Mouse (Mus musculus) ovary, adult 18-20 months (tissue): ENCODE measurements around the gene Ngp.
A peak's percentile ranks its signal among the peaks of the same experiment; 100 is the strongest.

ENCODE experiments used
- DNase-seq: peaks from one replicate; pipeline ENCODE4 v3.0.0; 2022; ENCODE audit warnings: low spot score, mixed read lengths

The Ngp gene

GRCm38 (mm10) chr9:110436041-110436440, 16.5 kb downstream of the Ngp start:
- no peak for DNase-seq

GRCm38 (mm10) chr9:110440049-110440448, 20.5 kb downstream of the Ngp start:
- DNase-seq, result no peak

DNA sequence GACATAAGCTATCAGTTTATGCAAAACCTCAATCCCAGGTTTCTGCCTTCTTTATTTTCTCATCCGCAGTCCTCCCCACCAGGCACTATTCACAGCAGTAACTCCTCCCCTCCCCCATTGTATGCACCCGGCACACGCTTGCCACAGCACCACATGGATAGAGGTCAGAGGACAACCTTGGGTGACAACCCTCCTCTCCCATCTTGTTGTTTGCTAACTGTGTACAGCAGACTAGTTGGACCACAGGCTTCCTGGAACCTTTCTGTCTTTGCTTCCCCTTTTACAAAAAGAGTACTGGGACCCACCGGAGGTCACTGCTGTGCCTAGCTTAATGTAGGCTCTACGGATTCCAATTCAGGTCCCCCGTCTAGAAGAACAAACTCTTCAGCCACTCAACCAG, 21.0 kb downstream of the Ngp start:
- no peak for DNase-seq

GRCm38 (mm10) chr9:110448356-110448755, 28.8 kb downstream of the Ngp start:
- no peak for DNase-seq

- peak; percentile 11 for DNase-seq
Observed at GRCm38 (mm10) chr9:110448857-110449617, 29.5 kb downstream of the Ngp start.

- no peak for DNase-seq
Observed at GRCm38 (mm10) chr9:110452523-110452922, 33.0 kb downstream of the Ngp start.

DNA sequence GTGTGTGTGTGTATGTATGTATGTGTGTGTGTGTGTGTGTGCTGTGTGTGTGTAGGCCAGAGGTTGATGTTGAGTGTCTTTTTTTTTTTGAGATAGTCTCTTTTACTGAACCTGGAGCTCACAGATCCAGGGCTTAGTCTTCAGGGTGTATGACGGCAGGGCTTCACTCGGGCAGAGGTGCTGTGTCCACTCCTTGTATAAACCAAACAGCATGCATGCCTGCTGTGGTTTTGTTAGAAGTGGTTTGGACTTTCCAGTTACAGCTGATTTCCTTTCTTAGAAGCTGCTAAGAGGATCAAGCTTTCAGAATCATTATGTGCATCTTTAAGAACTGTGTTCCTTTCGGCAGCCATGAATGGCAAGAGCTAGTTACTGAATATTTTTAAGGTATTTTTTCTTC, 38.4 kb downstream of the Ngp start:
- no peak for DNase-seq

DNA sequence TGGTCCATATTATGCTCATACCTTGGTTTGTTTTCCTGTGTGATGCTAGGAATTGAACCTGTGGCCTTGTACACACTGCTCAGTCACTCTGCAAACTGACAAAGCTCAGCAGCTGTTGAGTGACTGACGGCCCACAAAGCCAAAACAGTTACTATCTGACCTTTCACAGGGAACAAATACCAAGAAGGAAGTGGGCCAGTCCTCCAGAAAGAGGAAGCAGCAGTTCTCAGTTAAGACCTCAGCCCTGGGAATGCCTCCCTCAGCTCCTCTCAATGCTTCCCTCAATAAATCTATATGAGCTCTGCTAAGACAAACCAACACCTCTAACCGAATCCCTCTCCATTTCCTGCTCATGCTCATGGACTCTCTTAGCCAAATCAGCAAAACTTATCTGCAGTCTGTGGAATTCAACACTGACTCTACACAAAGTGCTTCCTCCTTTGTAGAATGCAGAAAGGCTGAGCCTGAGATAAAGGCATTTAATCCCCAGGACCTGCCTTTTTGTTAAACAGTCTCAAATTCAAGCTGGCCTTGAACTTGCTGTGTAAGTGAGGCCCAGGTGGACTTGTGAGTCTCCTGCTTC, 39.7 kb downstream of the Ngp start:
- DNase-seq, result no peak

DNA sequence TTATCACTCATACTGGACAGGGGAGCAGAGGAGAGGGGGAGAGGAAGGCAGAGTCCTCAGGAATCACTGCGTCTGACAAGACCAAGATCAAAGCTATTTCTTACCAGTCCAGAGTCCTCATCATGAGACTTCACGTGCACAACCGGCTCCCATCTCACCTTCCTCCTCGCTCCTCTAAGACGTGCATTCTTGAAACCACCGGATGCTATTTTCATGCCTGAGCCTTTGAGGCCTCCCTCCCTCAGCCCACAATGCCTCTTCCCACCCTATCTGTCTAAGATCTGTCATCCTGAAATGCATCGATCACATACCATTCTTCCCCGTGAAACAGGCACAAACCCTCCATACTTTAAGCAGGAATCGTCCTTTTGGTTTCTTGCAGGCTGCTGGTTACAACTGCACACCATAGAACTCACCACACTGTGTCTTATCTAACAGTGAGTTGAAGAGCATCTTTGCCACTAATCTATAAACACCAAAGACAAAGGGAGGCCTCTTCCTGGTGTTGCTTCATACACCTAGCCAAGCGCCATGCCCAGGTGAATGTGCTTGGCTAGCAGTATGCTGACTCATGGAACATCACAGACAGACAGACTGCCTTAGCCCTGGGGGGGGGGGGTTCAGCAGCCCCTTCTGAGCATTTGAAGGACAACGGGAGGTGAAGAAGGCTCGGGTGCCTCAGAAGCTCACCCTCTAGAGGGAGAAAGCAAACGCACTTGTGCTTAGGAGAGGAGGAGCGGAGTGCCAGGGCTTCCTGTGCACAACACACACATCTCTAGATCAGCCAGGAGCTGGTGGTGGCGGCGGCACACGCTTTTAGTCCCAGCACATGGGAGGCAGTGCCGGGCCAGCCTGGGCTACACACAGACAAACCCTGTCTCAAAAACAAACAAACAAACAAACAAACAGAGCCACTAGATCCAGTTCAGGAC, 41.6 kb downstream of the Ngp start:
- no peak for DNase-seq

GRCm38 (mm10) chr9:110462321-110462720, 42.8 kb downstream of the Ngp start:
- no peak for DNase-seq

- DNase-seq, result no peak
Observed at GRCm38 (mm10) chr9:110463983-110464591, 44.5 kb downstream of the Ngp start.

DNA sequence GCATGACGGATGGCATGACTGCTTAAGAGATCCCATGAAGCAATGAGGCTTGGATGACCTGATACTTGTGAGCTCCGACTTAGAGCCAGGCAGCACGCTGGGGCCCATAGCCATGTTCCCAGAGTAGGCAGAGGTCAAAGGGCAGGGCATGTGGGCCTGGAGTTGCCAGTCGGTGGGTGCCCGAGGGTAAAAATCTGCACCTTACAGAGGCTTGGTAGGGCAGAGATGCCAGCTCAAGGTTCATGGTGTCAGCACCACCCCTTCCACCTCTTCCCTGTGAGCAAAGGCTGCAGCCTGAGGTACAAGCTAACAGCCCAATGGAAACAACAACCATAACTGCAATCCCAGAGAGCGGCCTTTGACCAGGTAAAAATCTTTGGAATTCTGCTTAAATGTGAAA, 45.8 kb downstream of the Ngp start:
- no peak for DNase-seq

GRCm38 (mm10) chr9:110466179-110466578, 46.6 kb downstream of the Ngp start:
- no peak for DNase-seq
